Mouse (Mus musculus) hindbrain, embryonic 11.5 days (tissue): Measurements from ENCODE around the gene Fgr. TPM values are rescaled to one million over a fixed set of nuclear protein-coding genes. Genes with fewer than 3 reads are reported as not detected.

Experiments
- ATAC-seq: fragments of 200-750 bp; cut with Nextera tagmentation; 2 replicates; pipeline ENCODE4 v1.8.0; 2017; ENCODE audit warnings: mild to moderate bottlenecking, moderate TSS enrichment, moderate library complexity; ENCODE audit not compliant: low FRiP score
- DNase-seq: peaks from one replicate; pipeline ENCODE4 v3.0.0-alpha.2; 2015; ENCODE audit warnings: low spot score
- H3K27ac ChIP-seq: fragments of 300-500 bp; sonication (generic); 2 replicates; pipeline ENCODE4 v1.5.1; 2014; ENCODE audit warnings: mild to moderate bottlenecking, low read depth, low read length
- H3K27me3 ChIP-seq: fragments of 300-500 bp; sonication (generic); 2 replicates; pipeline ENCODE4 v1.6.1; 2014; ENCODE audit warnings: mild to moderate bottlenecking, low read length, moderate library complexity, mixed read lengths; ENCODE audit not compliant: control insufficient read depth, insufficient read depth
- H3K36me3 ChIP-seq: fragments of 300-500 bp; sonication (generic); 2 replicates; pipeline ENCODE4 v1.6.1; 2014; ENCODE audit warnings: mild to moderate bottlenecking, low read length, moderate library complexity, mixed read lengths; ENCODE audit not compliant: control insufficient read depth, insufficient read depth
- H3K4me1 ChIP-seq: fragments of 300-500 bp; sonication (generic); replicated peaks from 2 replicates; pipeline ENCODE4 v1.6.1; 2014; ENCODE audit warnings: low read length, mixed read lengths; ENCODE audit not compliant: control insufficient read depth, insufficient read depth
- H3K4me2 ChIP-seq: fragments of 300-500 bp; sonication (generic); replicated peaks from 2 replicates; pipeline ENCODE4 v1.6.1; 2014; ENCODE audit warnings: mild to moderate bottlenecking, low read depth, low read length
- H3K4me3 ChIP-seq: fragments of 300-500 bp; sonication (generic); 2 replicates; pipeline ENCODE4 v1.5.1; 2014; ENCODE audit warnings: low read depth, low read length
- H3K9ac ChIP-seq: fragments of 300-500 bp; sonication (generic); 2 replicates; pipeline ENCODE4 v1.6.1; 2014; ENCODE audit warnings: low read depth, low read length
- H3K9me3 ChIP-seq: fragments of 300-500 bp; sonication (generic); 2 replicates; pipeline ENCODE4 v1.6.1; 2016; ENCODE audit warnings: low read length; ENCODE audit not compliant: control insufficient read depth
- WGBS: fragments of 180-500 bp; shearing (Covaris S2); extraction: QIAGEN DNeasy Blood & Tissue Kit; methylation state at CpG from one replicate; pipeline ENCODE4 v1.1.7; 2014; 5-methylcytosine and 5-hydroxymethylcytosine counted together
- polyA plus RNA-seq: library from polyadenylated mRNA; unstranded; fragments of >200 nt; fragmentation: Nextera tagmentation; extraction: Ambion mirVana; gene quantifications from 2 replicates; pipeline ENCODE4 v1.2.1, GENCODE M21; 2014

The Fgr gene
- polyA plus RNA-seq, 1 experiment from 2014 or later: 0.34 TPM

DNA sequence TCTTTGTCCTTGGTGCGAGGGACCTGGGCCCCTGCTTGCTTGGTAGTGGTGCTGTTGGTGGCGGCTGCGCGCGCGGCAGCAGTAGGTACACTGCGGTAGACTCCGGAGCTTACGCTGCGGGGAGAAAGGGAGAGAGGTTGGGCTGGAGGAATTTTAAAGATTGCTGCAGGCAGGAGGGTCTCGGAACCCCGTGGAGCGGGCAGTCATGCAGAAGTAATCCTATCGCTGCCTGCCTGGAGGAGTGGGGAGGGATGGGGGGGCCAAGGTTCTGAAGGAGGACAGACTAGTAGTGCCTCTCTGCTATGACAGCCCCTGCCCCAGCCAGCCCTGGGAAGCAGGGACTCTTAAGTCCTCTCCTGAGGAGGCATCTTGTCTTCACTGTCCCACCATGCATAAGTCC is 48.3 kb downstream of the Fgr start:
- Histone ChIP-seq H3K4me2 (peak overlapping the region; percentile 22), H3K4me3 (no peak overlapping the region), H3K9ac (peak overlapping the region; percentile 5; the same call in 1 of the 2 replicates), H3K36me3 (no peaks in the 10 kb centered on the region), H3K4me1 (peaks cover 57% of the 10 kb centered on the region), H3K27ac (peak overlapping the region; percentile 71), H3K27me3 (no peaks in the 10 kb centered on the region), H3K9me3 (no peaks in the 10 kb centered on the region)
- ATAC-seq (peak; percentile 31; the same call in 1 of the 2 replicates), DNase-seq (peak; percentile 55)
- WGBS: under 1% methylated on average over 14 of the region's 14 CpGs

DNA sequence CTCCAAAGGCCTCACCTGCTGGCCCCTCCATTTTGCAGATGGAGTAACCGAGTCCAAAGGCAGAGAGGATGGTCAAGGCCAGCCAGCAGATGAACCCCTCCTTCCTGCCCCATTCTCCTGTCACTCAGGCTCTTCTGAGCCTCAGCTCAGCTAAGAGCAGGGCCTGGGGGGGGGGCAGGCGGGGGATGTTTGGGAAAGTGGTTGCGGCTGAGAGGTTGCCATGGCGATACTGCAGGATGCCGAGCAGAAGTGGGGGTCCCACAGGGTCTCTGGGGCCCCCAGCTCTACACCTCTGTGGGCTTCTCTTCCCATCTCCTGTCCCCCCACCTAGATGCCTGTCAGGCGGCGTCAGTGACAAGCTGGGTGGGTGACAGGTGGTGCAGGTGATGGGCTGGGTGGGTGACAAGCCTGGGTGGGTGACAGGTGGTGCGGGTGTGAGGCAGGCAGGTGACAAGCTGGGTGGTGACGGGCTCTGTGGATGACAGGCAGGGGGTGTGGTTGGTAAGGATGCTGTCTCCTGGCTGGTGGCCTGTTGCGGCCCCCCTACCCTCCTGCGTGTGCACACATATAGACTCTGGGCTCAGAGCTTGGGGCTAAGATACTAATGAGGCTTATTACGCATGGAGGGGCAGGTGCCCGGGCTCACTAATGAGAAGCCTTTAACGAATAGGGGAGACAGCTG is 49.2 kb downstream of the Fgr start:
- 49% methylated on average over 14 of the region's 14 CpGs for WGBS
- H3K9ac ChIP-seq: no peak overlapping the region; the same call in 1 of the 2 replicates
- H3K36me3 ChIP-seq: no peaks in the 10 kb centered on the region
- DNase-seq: peak; percentile 38
- H3K4me1 ChIP-seq: peaks cover 56% of the 10 kb centered on the region
- H3K4me2 ChIP-seq: peak overlapping the region; percentile 22; the same call in 1 of the 2 replicates
- no peak overlapping the region for H3K4me3 ChIP-seq
- peak; percentile 41; the same call in 1 of the 2 replicates for ATAC-seq
- no peaks in the 10 kb centered on the region for H3K9me3 ChIP-seq
- no peaks in the 10 kb centered on the region for H3K27me3 ChIP-seq
- peak overlapping the region; percentile 71; the same call in 1 of the 2 replicates for H3K27ac ChIP-seq

GRCm38 (mm10) chr4:133023636-133024035 is 49.7 kb downstream of the Fgr start:
- Histone ChIP-seq H3K9ac (no peak overlapping the region), H3K9me3 (no peaks in the 10 kb centered on the region), H3K4me3 (no peak overlapping the region), H3K27me3 (no peaks in the 10 kb centered on the region), H3K4me2 (no peak overlapping the region), H3K27ac (peak overlapping the region; percentile 30; the same call in 1 of the 2 replicates), H3K4me1 (peaks cover 52% of the 10 kb centered on the region), H3K36me3 (no peaks in the 10 kb centered on the region)
- ATAC-seq (no peak), DNase-seq (peak; percentile 23)
- WGBS: 86% methylated on average over 6 of the region's 6 CpGs

DNA sequence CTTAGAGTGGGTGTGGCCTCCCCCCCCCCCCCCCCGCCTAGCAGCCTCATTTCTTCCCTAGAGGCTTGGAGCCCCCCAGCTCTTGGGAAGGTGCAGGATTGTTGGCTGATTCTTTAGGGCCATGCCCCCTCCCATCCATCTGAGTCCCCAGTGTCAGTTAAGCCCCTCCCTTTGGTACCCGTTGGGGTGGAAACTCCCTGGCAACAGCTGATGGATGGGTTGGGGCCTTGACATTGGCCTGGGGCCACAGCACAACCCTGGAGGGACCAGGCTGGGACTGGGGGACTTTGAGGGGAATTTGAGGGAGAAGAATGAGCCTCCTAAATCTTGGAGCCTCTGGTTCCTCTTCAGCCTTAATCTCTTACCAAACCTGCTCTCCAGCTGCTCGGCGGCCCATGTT is 50.5 kb downstream of the Fgr start:
- Histone ChIP-seq H3K27ac (peak overlapping the region; percentile 67; the same call in 1 of the 2 replicates), H3K4me3 (no peak overlapping the region), H3K4me1 (peaks cover 50% of the 10 kb centered on the region), H3K27me3 (no peaks in the 10 kb centered on the region), H3K9me3 (no peaks in the 10 kb centered on the region), H3K4me2 (no peak overlapping the region), H3K36me3 (no peaks in the 10 kb centered on the region), H3K9ac (no peak overlapping the region)
- WGBS: 44% methylated on average over 4 of the region's 4 CpGs
- DNase-seq (peak; percentile 44), ATAC-seq (no peak)

DNA sequence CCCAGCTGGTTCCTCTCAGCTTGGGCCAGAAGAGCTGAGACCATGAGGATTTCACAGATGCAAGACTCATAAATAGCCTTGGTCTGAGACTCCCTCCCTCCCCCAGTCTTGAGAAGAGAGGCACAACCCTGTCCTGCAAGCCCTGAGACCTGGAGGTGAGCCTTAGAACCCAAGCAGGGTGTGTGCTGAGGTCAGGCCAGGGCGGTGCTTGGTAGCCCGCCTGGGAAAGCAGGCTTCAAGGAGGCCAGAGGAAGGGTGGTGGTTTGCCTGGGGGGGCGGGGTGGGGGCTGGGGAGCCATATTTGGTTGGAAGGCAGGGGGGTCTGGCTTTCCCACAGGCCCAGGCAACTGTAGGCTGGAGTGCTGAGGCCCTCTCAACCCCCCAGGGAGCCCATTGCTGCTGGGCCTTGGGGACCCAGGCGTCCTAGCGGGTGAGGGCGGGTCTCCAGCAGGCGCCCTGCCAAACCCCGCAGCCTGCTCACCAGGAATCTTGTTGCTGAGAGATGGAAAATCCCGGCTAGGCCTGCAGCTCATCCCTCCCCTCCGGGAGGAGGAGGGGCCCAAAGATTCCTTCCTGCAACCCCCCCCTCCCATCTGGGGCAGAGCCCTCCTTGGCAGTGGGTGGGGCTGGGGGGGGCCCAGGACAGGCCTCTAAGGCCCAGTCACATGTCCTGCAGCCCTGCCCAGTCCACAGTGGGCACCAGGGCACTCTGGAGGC is 51.2 kb downstream of the Fgr start:
- H3K36me3 ChIP-seq: no peaks in the 10 kb centered on the region

GRCm38 (mm10) chr4:133026272-133026671 is 52.4 kb downstream of the Fgr start:
- H3K4me1 ChIP-seq: peaks cover 40% of the 10 kb centered on the region
- H3K9me3 ChIP-seq: no peaks in the 10 kb centered on the region
- H3K4me3 ChIP-seq: no peak overlapping the region
- H3K36me3 ChIP-seq: no peaks in the 10 kb centered on the region
- DNase-seq: no peak
- WGBS: 75% methylated on average over 10 of the region's 10 CpGs
- no peak overlapping the region for H3K4me2 ChIP-seq
- H3K27ac ChIP-seq: peak overlapping the region; percentile 67
- ATAC-seq: no peak
- H3K9ac ChIP-seq: no peak overlapping the region
- H3K27me3 ChIP-seq: no peaks in the 10 kb centered on the region

More for the DNA sequence above, 51.2 kb downstream of the Fgr start:
- ATAC-seq (no peak), DNase-seq (no peak)
- H3K9me3 ChIP-seq: no peaks in the 10 kb centered on the region
- no peak overlapping the region for H3K4me2 ChIP-seq
- H3K27ac ChIP-seq: peak overlapping the region; percentile 67
- peaks cover 50% of the 10 kb centered on the region for H3K4me1 ChIP-seq
- no peaks in the 10 kb centered on the region for H3K27me3 ChIP-seq
- no peak overlapping the region for H3K4me3 ChIP-seq
- 30% methylated on average over 8 of the region's 10 CpGs for WGBS
- H3K9ac ChIP-seq: 0 out of 2 replicates have a peak overlapping the region, but pooled peaks have one; percentile 24

GRCm38 (mm10) chr4:133026826-133027375 is 53.0 kb downstream of the Fgr start:
- Histone ChIP-seq H3K4me2 (no peak overlapping the region), H3K27ac (no peak overlapping the region), H3K9ac (no peak overlapping the region), H3K36me3 (no peaks in the 10 kb centered on the region), H3K27me3 (no peaks in the 10 kb centered on the region), H3K4me3 (no peak overlapping the region), H3K9me3 (no peaks in the 10 kb centered on the region), H3K4me1 (peaks cover 34% of the 10 kb centered on the region)
- no peak for ATAC-seq
- 30% methylated on average over 2 of the region's 2 CpGs for WGBS
- DNase-seq: no peak

DNA sequence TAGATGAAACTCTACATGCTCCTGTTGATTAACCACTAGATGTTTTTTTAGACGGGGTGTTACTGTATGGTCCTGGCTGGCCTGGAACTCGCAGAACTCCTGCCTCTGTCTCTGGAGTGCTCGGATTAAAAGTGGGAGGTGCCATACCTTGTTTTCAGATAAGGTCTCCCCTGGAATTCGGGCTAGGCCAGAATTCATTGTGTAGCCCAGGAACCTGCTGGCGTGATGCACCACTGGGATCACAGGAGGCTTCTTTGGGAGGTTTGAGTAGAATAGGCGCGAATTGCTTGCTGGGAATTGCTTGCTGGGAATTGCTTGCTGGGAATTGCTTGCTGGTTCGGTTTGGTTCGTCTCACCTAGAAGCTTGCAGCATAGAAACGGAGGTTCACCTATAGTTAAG is 53.8 kb downstream of the Fgr start:
- Histone ChIP-seq H3K9ac (no peak overlapping the region), H3K4me2 (no peak overlapping the region), H3K9me3 (no peaks in the 10 kb centered on the region), H3K27ac (no peak overlapping the region), H3K4me1 (peaks cover 26% of the 10 kb centered on the region), H3K27me3 (no peaks in the 10 kb centered on the region), H3K4me3 (no peak overlapping the region), H3K36me3 (no peaks in the 10 kb centered on the region)
- WGBS: 70% methylated on average over 10 of the region's 10 CpGs
- DNase-seq (no peak), ATAC-seq (no peak)
